Mouse (Mus musculus) monocyte, adult 5-6 weeks (primary cell): ENCODE data around the gene Ppp4r2. TPM values are rescaled to one million over a fixed set of nuclear protein-coding genes. Genes with fewer than 3 reads are reported as not detected.

Experiments used
- total RNA-seq: library from RNA; stranded (forward); fragments of 200-1000, 200-491, 200-594 nt; gene quantifications from 3 replicates; pipeline ENCODE4 v1.2.3, GENCODE M21; 2017

The Ppp4r2 gene
- total RNA-seq, 1 experiment from 2014 or later = 121 TPM

Other genes starting within 250 kb of the Ppp4r2 start
- 6.1 to 8.9 TPM (median 7.0 TPM) in 3 replicates for gene Shq1, start 162.5 kb upstream of the Ppp4r2 start, total RNA-seq
- gene Gxylt2, start 128.9 kb upstream of the Ppp4r2 start, total RNA-seq = not detected in 3 replicates